Mouse (Mus musculus) adrenal gland, postnatal 0 days (tissue): ENCODE data around the gene Bhlha9. TPM values are rescaled to one million over a fixed set of nuclear protein-coding genes. Genes with fewer than 3 reads are reported as not detected.

ENCODE experiments used
- polyA plus RNA-seq: library from polyadenylated mRNA; unstranded; fragments of >200 nt; fragmentation: Nextera tagmentation; extraction: Ambion mirVana; gene quantifications from 2 replicates; pipeline ENCODE4 v1.2.1, GENCODE M21; 2015

Bhlha9 gene
- not detected in 2 replicates for polyA plus RNA-seq

GRCm38 (mm10) chr11:76671871-76672475 is at the start of gene Bhlha9:
Bhlha9 (plus strand) TSS chr11:76672470.

DNA sequence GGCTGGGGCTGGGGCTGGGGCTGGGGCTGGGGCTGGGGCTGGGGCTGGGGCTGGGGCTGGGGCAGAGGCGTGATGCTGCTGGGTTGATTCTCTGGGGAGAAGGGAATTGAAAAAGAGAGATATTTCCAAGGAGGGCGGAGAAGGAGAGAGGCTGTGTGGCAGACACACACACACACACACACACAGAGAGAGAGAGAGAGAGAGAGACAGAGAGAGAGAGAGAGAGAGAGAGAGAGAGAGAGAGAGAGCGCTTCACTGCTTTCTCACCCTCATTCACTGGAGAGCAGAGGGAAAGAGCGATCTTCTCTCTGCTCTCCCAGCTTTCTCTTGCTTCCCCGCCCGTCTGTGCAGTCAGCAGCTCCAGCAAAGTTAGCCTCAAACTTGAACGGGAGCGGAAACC is 7.2 kb downstream of the Bhlha9 start, which contains the start of gene Trarg1:
Gene Trarg1, plus strand, starts transcription at position 301 of the 400 bp plus-strand sequence.

Other genes starting within 250 kb of the Bhlha9 start
- gene Abr, start 50.2 kb upstream of the Bhlha9 start, polyA plus RNA-seq: 18.5 and 22.1 TPM in 2 replicates
- 1.2 and 2.5 TPM in 2 replicates for gene Trarg1, start 7.3 kb downstream of the Bhlha9 start, polyA plus RNA-seq
- 18.4 and 30.7 TPM in 2 replicates for gene Gosr1, start 91.1 kb downstream of the Bhlha9 start, polyA plus RNA-seq
- gene Cpd, start 174.5 kb downstream of the Bhlha9 start, polyA plus RNA-seq: 8.0 and 9.0 TPM in 2 replicates
- gene Tmigd1, start 229.7 kb downstream of the Bhlha9 start, polyA plus RNA-seq: 2.6 and 3.2 TPM in 2 replicates